Mouse (Mus musculus) retina, postnatal 7 days (tissue): ENCODE measurements around the gene Cfap126.

ENCODE experiments used
- DNase-seq: peaks from one replicate; pipeline ENCODE4 v3.0.0-alpha.2; 2012; ENCODE audit warnings: low read depth, low spot score

Gene Cfap126

GRCm38 (mm10) chr1:171094424-171094823 lies 19.3 kb upstream of the Cfap126 start:
- DNase-seq, result no peak

DNA sequence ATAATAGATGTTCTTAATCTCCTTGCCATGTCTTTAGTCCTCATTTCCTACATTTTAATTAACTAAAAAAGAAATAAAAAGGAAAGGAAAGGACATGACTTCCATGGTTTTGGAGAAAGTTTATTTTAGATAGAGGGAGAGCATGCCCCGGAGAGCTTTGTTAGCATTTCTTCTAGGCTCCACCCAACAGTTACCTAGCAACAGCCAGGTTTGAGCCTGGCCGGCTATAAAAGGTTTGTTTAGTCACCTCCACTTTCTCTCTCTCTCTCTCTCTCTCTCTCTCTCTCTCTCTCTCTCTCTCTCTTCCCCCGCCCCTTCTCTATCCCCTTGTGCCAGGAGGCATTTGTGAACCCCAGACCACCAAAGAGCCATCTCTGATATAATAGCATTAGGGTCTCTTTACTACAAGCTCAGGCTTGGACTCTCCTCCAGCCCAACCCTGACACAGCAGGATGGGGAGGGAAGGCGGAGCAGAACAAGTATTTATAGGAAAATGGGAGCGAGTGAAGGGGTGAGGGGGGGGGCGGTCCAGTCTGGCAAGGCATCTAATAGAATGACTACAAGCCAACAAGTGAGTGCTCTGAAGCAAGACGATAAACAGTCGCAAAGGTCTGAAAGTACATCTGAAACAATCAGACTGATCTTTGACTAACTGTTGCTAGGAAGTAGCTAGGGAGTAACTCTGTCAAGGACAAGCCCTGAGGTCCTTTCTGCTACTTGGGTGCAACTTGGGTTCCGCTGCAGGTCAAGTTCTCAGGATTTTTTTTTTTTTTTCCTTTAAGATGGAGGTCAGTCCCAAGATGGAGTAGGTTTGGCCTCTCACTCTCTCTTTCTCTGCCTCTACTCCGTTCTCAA lies 17.4 kb upstream of the Cfap126 start:
- DNase-seq, result no peak

- DNase-seq, result no peak
Observed at GRCm38 (mm10) chr1:171097136-171097535, 16.6 kb upstream of the Cfap126 start.

- no peak for DNase-seq
Observed at GRCm38 (mm10) chr1:171097612-171098011, 16.1 kb upstream of the Cfap126 start.

DNA sequence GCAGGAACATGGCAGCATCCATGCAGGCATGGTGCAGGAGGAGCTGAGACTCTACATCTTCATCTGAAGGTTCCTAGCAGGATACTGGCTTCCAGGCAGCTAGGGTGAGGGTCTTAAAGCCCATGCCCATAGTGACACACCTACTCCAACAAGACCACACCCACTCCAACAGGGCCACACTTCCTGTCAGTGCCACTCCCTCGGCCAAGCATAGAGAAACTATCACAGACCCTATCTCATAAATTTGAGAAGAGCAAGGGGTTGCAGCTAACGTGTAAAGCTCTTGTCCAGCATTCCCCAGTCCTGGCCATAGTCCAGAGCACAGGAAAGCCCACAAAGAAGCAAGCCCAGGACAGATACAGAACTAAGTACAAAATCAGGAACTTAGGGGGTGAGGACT lies 12.7 kb upstream of the Cfap126 start:
- DNase-seq, result no peak

DNA sequence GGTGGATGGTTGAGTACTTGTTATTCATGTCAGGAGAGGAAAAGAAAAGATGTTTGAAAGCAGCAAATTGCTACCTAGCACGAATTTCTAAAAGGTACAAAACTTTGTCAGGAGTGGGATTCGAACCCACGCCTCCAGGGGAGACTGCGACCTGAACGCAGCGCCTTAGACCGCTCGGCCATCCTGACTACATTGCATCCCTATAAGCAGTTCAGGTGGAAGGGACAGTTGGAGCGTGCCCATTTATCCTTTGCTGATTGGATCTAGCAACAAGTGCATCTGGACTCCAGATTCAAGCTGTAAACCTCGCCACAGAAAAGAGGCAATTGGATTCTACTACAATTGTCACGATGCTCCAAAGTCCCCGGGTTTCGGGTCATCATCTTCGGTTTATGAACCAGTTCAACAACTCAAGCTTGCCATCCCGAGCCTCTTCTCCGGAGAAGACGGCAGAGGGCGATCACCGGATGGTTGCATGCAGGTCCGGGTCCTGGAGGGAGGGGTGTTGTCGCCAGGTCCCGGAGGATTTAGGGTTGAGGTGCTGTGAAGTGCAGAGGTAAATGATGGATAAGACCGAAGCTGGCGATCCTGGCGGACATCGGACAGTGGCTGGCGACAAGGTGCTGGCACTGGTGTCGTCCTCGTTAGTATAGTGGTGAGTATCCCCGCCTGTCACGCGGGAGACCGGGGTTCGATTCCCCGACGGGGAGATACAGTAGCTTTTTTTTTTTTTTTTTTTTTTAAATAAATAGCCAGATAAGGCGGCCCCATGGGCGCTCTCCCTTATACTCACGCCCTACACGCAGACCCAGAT lies 11.8 kb upstream of the Cfap126 start:
- peak; percentile 77 for DNase-seq

DNA sequence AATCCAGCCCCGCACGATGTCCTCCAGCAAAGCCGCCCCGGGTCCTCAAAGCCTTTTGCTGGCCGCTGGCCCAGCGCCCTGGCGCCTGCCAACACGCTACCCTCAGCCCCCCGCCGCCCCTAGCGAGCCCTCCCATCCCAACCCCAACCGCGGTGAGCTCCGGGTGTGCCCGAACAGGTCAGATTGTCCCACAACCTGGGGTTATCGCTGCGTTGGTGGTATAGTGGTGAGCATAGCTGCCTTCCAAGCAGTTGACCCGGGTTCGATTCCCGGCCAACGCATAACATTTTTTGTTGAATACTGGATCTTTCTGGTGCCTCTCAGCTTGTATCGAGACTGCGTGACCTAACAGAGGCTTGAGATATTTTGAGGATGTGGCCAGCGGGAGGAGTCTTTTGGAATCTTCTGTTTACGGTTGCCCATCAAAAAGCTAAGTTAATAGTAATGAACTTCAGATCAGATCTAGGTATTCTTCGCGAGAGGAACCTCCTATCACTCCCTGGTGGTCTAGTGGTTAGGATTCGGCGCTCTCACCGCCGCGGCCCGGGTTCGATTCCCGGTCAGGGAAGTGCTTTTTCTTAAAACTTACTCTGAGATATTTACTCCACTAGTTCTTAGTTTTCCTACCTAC lies 11.1 kb upstream of the Cfap126 start:
- DNase-seq, result peak; percentile 77

GRCm38 (mm10) chr1:171103179-171103840 lies 10.4 kb upstream of the Cfap126 start:
- DNase-seq, result no peak

- DNase-seq, result no peak
Observed at GRCm38 (mm10) chr1:171105226-171105625, 8.5 kb upstream of the Cfap126 start.

DNA sequence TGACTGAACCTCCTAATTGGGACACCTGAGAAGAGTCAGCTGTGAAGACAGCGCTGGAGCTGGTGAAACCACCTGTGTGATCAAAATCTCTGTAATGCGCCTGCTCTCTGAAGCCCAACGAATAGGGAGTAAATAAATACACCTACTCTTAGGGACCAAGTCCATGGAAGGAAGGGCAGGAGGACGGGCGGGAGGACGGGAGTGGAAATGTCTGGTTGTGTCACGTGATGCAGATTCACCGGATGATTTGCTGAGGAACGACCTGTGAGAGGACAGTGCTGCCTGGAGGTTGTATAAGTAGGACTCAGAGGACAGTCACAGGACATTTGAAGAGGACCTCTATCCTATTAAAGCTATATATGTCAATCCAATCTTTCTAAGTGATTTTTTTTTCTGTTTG lies 4.1 kb upstream of the Cfap126 start:
- DNase-seq, result no peak

GRCm38 (mm10) chr1:171110659-171111019 lies 3.1 kb upstream of the Cfap126 start:
- DNase-seq, result no peak

DNA sequence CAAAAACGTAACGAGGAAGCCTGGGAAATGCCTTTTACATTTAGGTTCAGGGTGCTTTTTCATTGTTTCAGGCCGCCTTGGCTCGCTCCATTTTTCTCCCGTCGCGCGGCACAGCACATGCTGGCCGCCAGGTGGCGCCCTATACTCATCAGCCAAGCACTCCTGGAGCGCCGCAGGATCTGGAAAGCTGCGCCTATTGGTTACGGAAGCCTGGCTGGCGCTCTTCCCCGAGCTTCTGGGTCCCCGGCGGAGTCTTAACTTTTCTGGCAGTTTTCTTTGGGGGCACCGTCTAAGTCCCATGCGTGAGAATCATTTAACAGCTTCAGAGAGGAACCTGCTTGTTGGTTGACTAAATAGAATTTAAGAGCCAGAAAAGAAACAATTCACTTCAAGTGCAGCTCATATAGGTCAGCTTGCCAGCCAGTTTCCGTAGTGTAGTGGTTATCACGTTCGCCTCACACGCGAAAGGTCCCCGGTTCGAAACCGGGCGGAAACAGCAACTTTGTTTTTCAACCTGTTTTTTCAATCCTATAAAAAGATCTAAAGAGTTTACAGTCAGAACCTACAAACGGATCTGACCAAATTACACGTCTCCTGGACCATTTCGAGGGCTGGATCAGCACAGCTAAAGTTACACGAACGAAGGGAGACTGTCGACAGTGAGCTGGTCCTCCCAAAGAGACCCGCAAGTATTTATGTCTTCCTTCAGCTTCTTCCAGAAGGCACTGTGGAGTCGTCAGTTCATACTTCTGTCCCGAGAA lies 2.5 kb upstream of the Cfap126 start:
- DNase-seq, result peak; percentile 92

GRCm38 (mm10) chr1:171111781-171112575 lies 1.7 kb upstream of the Cfap126 start:
- no peak for DNase-seq

- no peak for DNase-seq
Observed at GRCm38 (mm10) chr1:171112986-171113385, 732 bp upstream of the Cfap126 start.

GRCm38 (mm10) chr1:171116280-171116679 lies 2.6 kb downstream of the Cfap126 start:
- DNase-seq, result no peak

DNA sequence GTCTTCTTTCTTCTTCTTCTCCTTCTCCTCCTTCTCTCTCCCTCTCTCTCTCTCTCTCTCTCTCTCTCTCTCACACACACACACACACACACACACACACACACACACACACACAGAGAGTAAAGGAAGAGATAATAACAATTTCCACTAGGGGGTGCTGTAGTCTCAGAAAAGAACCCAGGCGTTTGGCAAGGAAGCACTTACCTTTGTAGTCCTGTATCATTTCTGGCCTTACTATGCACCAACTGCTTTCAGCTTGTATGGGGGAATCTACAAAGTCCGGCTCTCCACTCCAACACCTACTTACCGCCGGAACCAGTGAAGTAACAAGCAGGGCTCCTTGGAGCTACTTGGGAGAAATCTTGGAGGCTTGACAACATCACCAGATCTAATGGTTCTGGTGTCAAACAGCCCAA lies 4.6 kb downstream of the Cfap126 start:
- DNase-seq, result peak; percentile 83

DNA sequence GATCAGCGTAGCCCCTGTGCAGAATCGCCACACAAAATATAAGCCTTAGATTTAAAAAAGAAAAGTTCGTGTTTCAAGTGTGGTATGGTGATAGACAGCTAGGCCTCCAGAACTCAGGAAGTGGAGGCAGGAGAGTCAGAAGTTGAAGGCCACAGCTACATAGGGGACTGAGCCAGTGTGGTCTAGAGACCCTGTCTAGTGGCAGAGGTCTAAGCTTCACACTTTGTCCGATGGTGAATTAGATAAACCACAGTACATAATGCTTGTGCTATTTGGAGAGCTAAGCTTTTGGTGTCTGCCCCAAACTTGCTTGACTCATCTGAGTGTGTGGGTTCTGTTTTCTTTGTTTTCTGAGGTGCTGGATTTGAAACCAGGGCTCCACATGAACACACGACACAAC lies 5.3 kb downstream of the Cfap126 start:
- no peak for DNase-seq

DNA sequence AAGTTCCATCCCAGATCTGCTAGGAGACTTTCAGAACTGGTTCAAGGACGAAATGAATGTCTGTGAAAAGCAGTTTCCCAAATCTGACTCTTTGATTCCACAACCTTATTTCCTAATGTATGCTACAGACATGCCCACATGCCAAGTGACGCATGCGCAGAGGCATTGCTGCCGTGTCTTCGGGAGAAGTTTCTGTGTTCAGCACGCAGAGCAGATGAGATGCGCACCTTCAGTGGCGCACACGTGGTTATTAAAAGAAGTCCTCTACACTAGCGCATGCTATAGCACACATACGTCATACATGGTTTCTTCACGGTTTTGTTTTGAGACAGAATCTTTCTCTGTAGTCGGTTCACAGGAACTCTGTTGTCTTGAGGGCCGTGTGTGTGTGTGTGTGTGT lies 5.7 kb downstream of the Cfap126 start:
- DNase-seq, result no peak

DNA sequence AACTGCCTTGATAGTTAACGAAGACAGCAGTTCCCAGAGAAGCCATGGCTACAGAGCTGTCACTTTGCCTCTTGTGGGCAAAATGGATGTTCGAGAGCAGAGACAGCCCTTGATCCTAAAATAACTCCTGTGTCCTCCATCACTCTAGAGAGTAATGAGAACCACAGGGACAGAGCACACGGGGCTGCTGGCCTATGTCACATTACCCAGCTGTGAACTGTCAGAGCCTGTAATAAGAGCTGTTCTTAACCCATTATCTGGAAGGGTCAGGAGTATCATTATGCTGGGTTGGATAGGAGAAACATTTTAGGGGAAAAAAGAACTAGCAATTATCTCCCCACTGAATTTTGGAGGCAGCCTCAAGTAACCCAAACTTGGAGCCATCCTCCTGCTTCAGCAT lies 7.2 kb downstream of the Cfap126 start:
- DNase-seq, result no peak

- DNase-seq, result no peak
Observed at GRCm38 (mm10) chr1:171121839-171122238, 8.1 kb downstream of the Cfap126 start.
